Mouse (Mus musculus): ENCODE results near the gene Fut8.

Gene Fut8

DNA sequence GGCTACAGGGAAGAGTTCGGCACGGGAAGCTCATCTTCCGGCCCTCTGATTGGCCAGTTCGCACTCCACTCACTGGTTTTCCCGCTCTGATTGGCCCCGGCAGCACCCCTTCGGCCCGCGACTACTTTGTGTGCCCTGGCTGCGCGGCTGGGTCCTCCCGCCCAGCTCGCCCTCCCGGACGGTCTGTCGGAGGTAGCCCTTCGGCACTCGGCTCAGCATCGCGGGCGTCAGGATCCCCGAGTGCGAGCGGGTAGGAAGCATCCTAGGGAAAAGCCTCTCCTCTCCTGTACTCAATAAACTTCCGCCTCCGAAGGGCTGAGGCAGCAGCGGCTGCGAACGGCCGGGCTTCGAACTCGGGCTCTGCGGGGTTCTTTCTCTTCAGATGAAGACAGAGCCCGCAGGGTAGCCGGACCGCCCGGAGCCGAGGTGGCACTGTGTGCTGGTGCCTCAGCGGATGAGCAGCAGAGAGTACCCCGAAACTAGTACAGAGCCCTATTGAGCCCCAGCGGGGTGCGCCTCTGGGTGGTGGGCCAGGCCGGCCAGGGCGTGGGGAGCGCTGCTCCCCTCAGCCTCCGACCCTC is at the start of gene Fut8:
Fut8 (plus strand) TSS at position 176 of the 581 bp plus-strand sequence.
- DNase-seq, result peak; percentile 93 to 94

GRCm38 (mm10) chr12:77189161-77189560 is 48.8 kb upstream of the Fut8 start:
- no peak for DNase-seq

GRCm38 (mm10) chr12:77189933-77190446 is 47.9 kb upstream of the Fut8 start:
- no peak for DNase-seq

DNA sequence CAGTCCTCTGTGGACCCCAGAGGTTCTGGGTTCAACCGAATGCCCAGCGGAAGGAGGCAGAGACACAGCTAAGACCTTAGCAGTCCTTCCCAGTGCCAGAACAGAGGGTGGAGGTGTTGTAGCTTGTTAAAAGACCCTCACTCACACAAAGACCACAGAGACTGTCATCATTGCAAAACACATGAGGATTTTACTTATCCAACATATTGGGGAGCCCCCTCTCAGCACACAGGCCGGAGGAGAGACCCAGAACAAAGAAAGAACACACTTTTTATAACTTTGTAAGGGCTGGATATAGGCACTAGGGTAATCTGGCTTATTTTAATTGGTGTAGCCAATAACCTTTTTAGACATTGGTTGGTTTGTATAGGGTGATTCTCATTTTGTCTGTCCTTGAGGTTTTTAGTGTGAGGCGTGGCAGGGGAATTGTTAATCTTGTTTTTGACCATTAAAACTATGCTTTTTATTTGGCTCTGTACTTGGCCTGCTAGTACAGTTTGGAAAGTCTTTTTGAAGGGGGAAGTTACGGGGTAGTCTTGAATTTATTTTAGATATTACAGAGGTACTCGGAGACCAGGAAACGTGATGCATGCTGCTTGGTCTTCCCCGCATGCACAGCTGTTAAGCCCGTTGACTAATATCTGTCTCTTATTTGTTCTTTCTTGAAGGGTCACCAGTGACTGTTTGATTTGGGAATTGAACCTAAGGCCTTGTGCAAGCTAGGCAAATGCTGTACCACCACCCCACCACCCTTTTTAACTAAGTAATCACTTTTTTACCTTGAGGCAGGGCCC is 46.2 kb upstream of the Fut8 start:
- DNase-seq, result no peak

DNA sequence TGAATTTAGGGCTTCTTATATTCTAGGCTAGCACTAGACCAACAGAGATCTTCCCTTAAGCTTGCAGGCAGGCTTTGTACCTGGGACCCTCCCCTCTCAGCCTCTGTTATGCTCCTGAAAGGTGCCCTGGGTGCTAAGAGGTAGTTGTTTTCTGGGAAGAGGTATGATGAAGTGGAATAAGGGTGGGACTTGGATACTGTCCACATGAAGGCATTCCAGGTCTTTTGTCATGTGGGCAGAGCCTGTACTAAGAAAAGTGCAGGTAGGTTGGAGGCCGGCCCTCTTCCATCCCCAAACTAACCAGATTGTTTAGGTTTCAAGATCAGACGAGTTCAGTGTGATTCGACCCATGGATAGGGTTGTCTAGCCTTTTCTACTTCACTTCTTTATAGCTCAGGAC is 45.2 kb upstream of the Fut8 start:
- DNase-seq, result no peak

- no peak for DNase-seq
Measured at GRCm38 (mm10) chr12:77193225-77193716, 44.7 kb upstream of the Fut8 start.

DNA sequence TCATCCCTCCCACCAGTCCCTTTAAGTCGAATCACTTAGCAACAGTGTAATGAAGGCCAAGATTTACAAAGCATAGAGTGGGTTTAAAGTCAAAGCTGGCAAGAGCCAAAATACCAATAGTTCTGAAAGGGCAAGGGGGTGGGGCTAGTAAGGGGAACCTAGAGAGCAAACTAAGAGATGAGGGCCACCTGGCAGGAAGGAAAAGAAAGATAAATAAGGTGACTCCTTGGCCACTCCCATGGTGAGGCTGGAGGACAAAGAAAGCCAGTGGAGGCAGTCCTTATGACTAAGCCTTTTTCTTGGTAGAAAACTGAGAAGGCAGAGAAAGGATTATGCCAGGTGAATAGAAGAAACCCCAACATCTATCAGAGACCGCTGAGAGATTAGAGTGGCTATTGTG is 42.9 kb upstream of the Fut8 start:
- DNase-seq, result no peak

DNA sequence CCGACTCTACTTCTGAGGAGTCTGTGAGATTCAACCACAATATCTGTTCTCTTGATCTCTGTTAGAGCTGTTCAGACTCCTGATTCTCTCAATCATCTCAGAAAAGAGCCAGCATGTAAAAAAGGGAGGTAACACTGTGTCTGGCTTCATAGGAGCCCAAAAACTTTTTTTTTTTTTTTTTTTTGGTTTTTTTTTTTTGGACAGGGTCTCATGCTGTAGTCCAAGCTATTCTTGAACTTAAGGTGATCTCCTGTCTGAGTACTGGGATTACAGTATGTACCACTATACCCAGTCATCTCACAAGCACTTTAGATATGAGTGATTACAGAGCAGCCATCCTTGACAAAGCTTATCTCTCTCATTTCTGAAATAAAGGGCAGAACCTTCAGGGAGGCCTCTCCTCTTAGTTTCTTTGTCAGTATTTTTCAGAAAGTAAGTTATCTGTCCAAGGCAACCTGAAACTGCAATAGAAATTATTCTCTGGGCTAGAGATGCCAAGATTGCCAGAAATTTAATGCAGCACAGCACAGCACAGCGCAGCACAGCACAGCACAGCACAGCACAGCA is 41.3 kb upstream of the Fut8 start:
- DNase-seq, result no peak

DNA sequence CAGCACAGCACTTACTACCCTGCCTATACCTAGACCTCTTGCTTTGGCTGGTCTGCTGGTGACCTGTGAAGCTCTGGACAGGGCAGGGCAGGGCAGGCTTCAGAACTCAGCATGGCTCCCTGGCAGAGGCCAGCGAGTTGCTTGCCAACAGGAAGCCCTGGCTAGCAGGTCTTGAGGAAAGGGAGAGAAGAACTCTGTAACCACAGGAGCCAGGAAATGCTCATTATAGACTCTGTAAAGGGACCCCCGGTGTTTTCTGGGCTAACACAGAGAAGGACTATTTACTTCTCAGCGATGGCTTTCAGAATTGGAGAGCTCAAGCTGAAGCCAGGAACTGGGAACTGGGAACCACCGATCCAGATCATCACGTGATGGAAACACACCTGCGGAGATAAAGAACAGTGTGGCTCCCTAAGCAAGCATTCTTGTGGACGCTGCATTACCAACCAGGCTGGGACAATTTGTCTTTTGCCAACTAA is 40.8 kb upstream of the Fut8 start:
- peak; percentile 92 to 93 for DNase-seq

GRCm38 (mm10) chr12:77198253-77198652 is 39.7 kb upstream of the Fut8 start:
- DNase-seq, result no peak

GRCm38 (mm10) chr12:77201461-77202143 is 36.3 kb upstream of the Fut8 start:
- DNase-seq, result no peak

- no peak for DNase-seq
Measured at GRCm38 (mm10) chr12:77203136-77203535, 34.8 kb upstream of the Fut8 start.

DNA sequence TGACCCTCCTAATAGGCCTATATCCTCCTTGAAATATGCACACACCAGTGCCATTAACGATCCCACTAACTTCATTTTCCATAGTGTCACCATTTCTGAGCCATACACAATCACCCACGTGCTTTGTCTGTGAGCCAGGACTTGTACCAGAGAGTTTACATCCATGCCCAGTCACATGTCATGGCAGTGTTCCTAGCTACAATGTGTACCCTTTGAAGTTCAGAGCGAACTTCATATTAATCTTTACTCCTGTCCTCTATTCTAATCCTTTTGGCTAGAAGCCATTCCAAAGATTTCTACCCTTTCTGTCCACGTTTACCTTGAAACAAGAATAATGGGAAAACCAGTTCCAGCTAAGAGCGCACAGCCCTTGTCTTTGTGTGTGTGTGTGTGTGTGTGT is 31.1 kb upstream of the Fut8 start:
- DNase-seq, result no peak

DNA sequence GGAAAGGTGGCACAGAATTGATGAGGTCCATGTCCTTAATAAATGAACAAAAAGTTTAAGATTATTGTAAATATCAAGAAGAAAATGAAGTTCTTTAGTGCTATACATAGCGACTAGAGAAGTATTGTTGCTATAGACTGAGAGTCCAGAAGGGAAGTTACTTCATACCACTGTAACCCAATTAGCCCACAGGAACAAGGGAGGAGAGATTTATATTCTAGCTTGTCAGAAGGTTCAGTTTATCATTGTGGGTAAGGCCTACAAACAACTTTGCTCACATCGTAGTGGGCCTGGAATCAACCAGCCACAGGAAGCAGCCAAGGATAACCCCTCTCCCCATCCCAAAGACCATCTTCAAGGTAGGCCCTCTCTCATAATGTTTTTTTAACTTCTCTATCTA is 29.9 kb upstream of the Fut8 start:
- DNase-seq, result no peak

GRCm38 (mm10) chr12:77208576-77209180 is 29.2 kb upstream of the Fut8 start:
- DNase-seq, result no peak

- no peak for DNase-seq
Measured at GRCm38 (mm10) chr12:77211695-77212208, 26.2 kb upstream of the Fut8 start.

- no peak for DNase-seq
Measured at GRCm38 (mm10) chr12:77213896-77214564, 23.9 kb upstream of the Fut8 start.

- DNase-seq, result no peak
Measured at GRCm38 (mm10) chr12:77214565-77214909, 23.4 kb upstream of the Fut8 start.

DNA sequence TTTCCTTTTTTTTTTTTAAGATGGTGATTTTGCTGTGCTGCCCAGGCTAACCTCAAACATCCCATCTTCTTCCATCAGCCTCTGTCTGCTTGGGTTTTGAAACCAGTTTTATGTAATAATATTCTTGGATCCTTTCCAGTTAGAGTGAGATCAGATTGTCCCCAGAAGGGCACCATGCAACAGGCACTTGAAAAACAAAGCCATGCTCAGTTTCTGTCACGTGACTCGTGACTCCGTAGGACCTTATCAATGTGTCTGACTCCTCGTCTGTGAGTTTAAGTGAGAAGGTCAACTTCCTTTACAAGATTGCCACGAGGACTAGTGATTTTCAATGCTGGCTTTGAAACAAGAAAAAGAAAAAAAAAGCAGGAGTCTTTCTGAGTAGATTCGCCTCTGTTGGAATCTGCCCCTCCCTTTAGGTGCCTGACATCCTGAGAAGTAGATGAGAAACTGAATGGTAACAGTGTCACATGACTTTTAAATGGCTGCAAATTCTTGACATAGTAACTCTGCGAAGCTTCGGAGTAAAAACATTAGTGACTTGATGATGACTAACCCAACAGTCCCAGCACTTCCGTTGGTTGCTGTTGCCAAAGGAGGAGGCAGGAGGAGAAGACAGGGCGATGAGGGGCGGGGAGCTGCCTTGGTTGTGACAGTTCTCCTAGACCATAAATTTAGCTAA is 21.3 kb upstream of the Fut8 start:
- no peak for DNase-seq

- no peak for DNase-seq
Measured at GRCm38 (mm10) chr12:77220616-77221015, 17.3 kb upstream of the Fut8 start.

- DNase-seq, result no peak
Measured at GRCm38 (mm10) chr12:77222272-77222874, 15.6 kb upstream of the Fut8 start.
